Mouse (Mus musculus): ENCODE results near the gene Ebf4. TPM values are rescaled to one million over a fixed set of nuclear protein-coding genes. Genes with fewer than 3 reads are reported as not detected.

The Ebf4 gene
- polyA plus RNA-seq, 1 experiment from 2014 or later = 0.93 TPM

GRCm38 (mm10) chr2:130340464-130341219 lies 45.7 kb downstream of the Ebf4 start:
- Histone ChIP-seq H3K9me3 (ENCODE audit: control insufficient read depth, low read length) (no peaks in the 10 kb centered on the region), H3K9ac (ENCODE audit: low read length) (no peak overlapping the region), H3K4me3 (ENCODE audit: control insufficient read depth in 1 of 2, insufficient read depth in 1 of 2, low read depth in 1 of 2, low read length in 2 of 2) (no peak overlapping the region), H3K36me3 (ENCODE audit: control insufficient read depth, insufficient read depth, low read length) (no peaks in the 10 kb centered on the region), H3K4me2 (ENCODE audit: low read length) (no peak overlapping the region), H3K27me3 (ENCODE audit: control insufficient read depth, insufficient read depth, low read length) (0 out of 2 replicates have a peak, but pooled peaks cover 3% of the 10 kb centered on the region), H3K4me1 (ENCODE audit: control insufficient read depth in 2 of 2, insufficient read depth in 2 of 2, low read length in 2 of 2) (no peaks in the 10 kb centered on the region), H3K27ac (replicated peaks in 1 of 2; ENCODE audit: control insufficient read depth in 1 of 2, insufficient read depth in 1 of 2, low read depth in 2 of 2, low read length in 2 of 2) (no peak overlapping the region)
- ATAC-seq (ENCODE audit: insufficient number of reproducible peaks, insufficient read depth, low FRiP score, low read depth) = no peak
- WGBS = 74% methylated on average over 8 of the region's 8 CpGs

GRCm38 (mm10) chr2:130341220-130341580 lies 46.2 kb downstream of the Ebf4 start:
- H3K36me3 ChIP-seq (ENCODE audit: control insufficient read depth, insufficient read depth, low read length) = no peaks in the 10 kb centered on the region
- H3K9ac ChIP-seq (ENCODE audit: low read length) = no peak overlapping the region
- H3K9me3 ChIP-seq (ENCODE audit: control insufficient read depth, low read length) = no peaks in the 10 kb centered on the region
- ATAC-seq (ENCODE audit: insufficient number of reproducible peaks, insufficient read depth, low FRiP score, low read depth) = no peak
- no peak overlapping the region for H3K4me2 ChIP-seq (ENCODE audit: low read length)
- H3K4me3 ChIP-seq (ENCODE audit: control insufficient read depth in 1 of 2, insufficient read depth in 1 of 2, low read depth in 1 of 2, low read length in 2 of 2) = no peak overlapping the region
- no peak overlapping the region for H3K27ac ChIP-seq (replicated peaks in 1 of 2; ENCODE audit: control insufficient read depth in 1 of 2, insufficient read depth in 1 of 2, low read depth in 2 of 2, low read length in 2 of 2)
- no peaks in the 10 kb centered on the region for H3K4me1 ChIP-seq (ENCODE audit: control insufficient read depth in 2 of 2, insufficient read depth in 2 of 2, low read length in 2 of 2)
- H3K27me3 ChIP-seq (ENCODE audit: control insufficient read depth, insufficient read depth, low read length) = no peaks in the 10 kb centered on the region
- WGBS = 83% methylated on average over 7 of the region's 7 CpGs

- Histone ChIP-seq H3K27me3 (ENCODE audit: control insufficient read depth, insufficient read depth, low read length) (no peaks in the 10 kb centered on the region), H3K9me3 (ENCODE audit: control insufficient read depth, low read length) (no peaks in the 10 kb centered on the region), H3K4me3 (ENCODE audit: control insufficient read depth in 1 of 2, insufficient read depth in 1 of 2, low read depth in 1 of 2, low read length in 2 of 2) (no peak overlapping the region), H3K9ac (ENCODE audit: low read length) (no peak overlapping the region), H3K4me2 (ENCODE audit: low read length) (no peak overlapping the region), H3K36me3 (ENCODE audit: control insufficient read depth, insufficient read depth, low read length) (no peaks in the 10 kb centered on the region), H3K27ac (replicated peaks in 1 of 2; ENCODE audit: control insufficient read depth in 1 of 2, insufficient read depth in 1 of 2, low read depth in 2 of 2, low read length in 2 of 2) (no peak overlapping the region), H3K4me1 (ENCODE audit: control insufficient read depth in 2 of 2, insufficient read depth in 2 of 2, low read length in 2 of 2) (no peaks in the 10 kb centered on the region)
- 75% methylated on average over 3 of the region's 3 CpGs for WGBS
- no peak for ATAC-seq (ENCODE audit: insufficient number of reproducible peaks, insufficient read depth, low FRiP score, low read depth)
These were observed 55.4 kb downstream of the Ebf4 start for GRCm38 (mm10) chr2:130350376-130350775.

- ATAC-seq (ENCODE audit: insufficient number of reproducible peaks, insufficient read depth, low FRiP score, low read depth) = no peak
- 36% methylated on average over 5 of the region's 5 CpGs for WGBS
- no peaks in the 10 kb centered on the region for H3K9me3 ChIP-seq (ENCODE audit: control insufficient read depth, low read length)
These were observed 56.9 kb downstream of the Ebf4 start for GRCm38 (mm10) chr2:130351758-130352339.

GRCm38 (mm10) chr2:130353411-130353810 lies 58.4 kb downstream of the Ebf4 start:
- H3K9ac ChIP-seq (ENCODE audit: low read length) = no peak overlapping the region
- H3K4me3 ChIP-seq (ENCODE audit: control insufficient read depth in 1 of 2, insufficient read depth in 1 of 2, low read depth in 1 of 2, low read length in 2 of 2) = no peak overlapping the region
- no peak for ATAC-seq (ENCODE audit: insufficient number of reproducible peaks, insufficient read depth, low FRiP score, low read depth)
- no peaks in the 10 kb centered on the region for H3K36me3 ChIP-seq (ENCODE audit: control insufficient read depth, insufficient read depth, low read length)
- H3K4me1 ChIP-seq (ENCODE audit: control insufficient read depth in 2 of 2, insufficient read depth in 2 of 2, low read length in 2 of 2) = no peaks in the 10 kb centered on the region
- 83% methylated on average over 8 of the region's 8 CpGs for WGBS
- no peak overlapping the region for H3K27ac ChIP-seq (replicated peaks in 1 of 2; ENCODE audit: control insufficient read depth in 1 of 2, insufficient read depth in 1 of 2, low read depth in 2 of 2, low read length in 2 of 2)
- no peak overlapping the region for H3K4me2 ChIP-seq (ENCODE audit: low read length)
- no peaks in the 10 kb centered on the region for H3K9me3 ChIP-seq (ENCODE audit: control insufficient read depth, low read length)
- peaks cover 9% of the 10 kb centered on the region for H3K27me3 ChIP-seq (ENCODE audit: control insufficient read depth, insufficient read depth, low read length)

More at GRCm38 (mm10) chr2:130351758-130352339, 56.9 kb downstream of the Ebf4 start:
- Histone ChIP-seq H3K36me3 (ENCODE audit: control insufficient read depth, insufficient read depth, low read length) (no peaks in the 10 kb centered on the region), H3K27me3 (ENCODE audit: control insufficient read depth, insufficient read depth, low read length) (no peaks in the 10 kb centered on the region), H3K27ac (replicated peaks in 1 of 2; ENCODE audit: control insufficient read depth in 1 of 2, insufficient read depth in 1 of 2, low read depth in 2 of 2, low read length in 2 of 2) (no peak overlapping the region), H3K4me2 (ENCODE audit: low read length) (no peak overlapping the region), H3K4me1 (ENCODE audit: control insufficient read depth in 2 of 2, insufficient read depth in 2 of 2, low read length in 2 of 2) (no peaks in the 10 kb centered on the region), H3K9ac (ENCODE audit: low read length) (no peak overlapping the region), H3K4me3 (ENCODE audit: control insufficient read depth in 1 of 2, insufficient read depth in 1 of 2, low read depth in 1 of 2, low read length in 2 of 2) (no peak overlapping the region)

- Histone ChIP-seq H3K36me3 (ENCODE audit: control insufficient read depth, insufficient read depth, low read length) (no peaks in the 10 kb centered on the region), H3K4me1 (ENCODE audit: control insufficient read depth in 2 of 2, insufficient read depth in 2 of 2, low read length in 2 of 2) (no peaks in the 10 kb centered on the region), H3K4me3 (ENCODE audit: control insufficient read depth in 1 of 2, insufficient read depth in 1 of 2, low read depth in 1 of 2, low read length in 2 of 2) (no peak overlapping the region), H3K9ac (ENCODE audit: low read length) (no peak overlapping the region), H3K4me2 (ENCODE audit: low read length) (no peak overlapping the region), H3K9me3 (ENCODE audit: control insufficient read depth, low read length) (no peaks in the 10 kb centered on the region), H3K27me3 (ENCODE audit: control insufficient read depth, insufficient read depth, low read length) (peaks cover 14% of the 10 kb centered on the region), H3K27ac (replicated peaks in 1 of 2; ENCODE audit: control insufficient read depth in 1 of 2, insufficient read depth in 1 of 2, low read depth in 2 of 2, low read length in 2 of 2) (no peak overlapping the region)
- ATAC-seq (ENCODE audit: insufficient number of reproducible peaks, insufficient read depth, low FRiP score, low read depth) = no peak
- 66% methylated on average over 3 of the region's 3 CpGs for WGBS
These were observed 58.9 kb downstream of the Ebf4 start for GRCm38 (mm10) chr2:130353889-130354288.

- H3K4me3 ChIP-seq (ENCODE audit: control insufficient read depth in 1 of 2, insufficient read depth in 1 of 2, low read depth in 1 of 2, low read length in 2 of 2) = no peak overlapping the region
- H3K4me1 ChIP-seq (ENCODE audit: control insufficient read depth in 2 of 2, insufficient read depth in 2 of 2, low read length in 2 of 2) = no peaks in the 10 kb centered on the region
- H3K9me3 ChIP-seq (ENCODE audit: control insufficient read depth, low read length) = no peaks in the 10 kb centered on the region
- no peak overlapping the region for H3K9ac ChIP-seq (ENCODE audit: low read length)
- no peaks in the 10 kb centered on the region for H3K36me3 ChIP-seq (ENCODE audit: control insufficient read depth, insufficient read depth, low read length)
- no peak overlapping the region for H3K4me2 ChIP-seq (ENCODE audit: low read length)
- no peak for ATAC-seq (ENCODE audit: insufficient number of reproducible peaks, insufficient read depth, low FRiP score, low read depth)
- WGBS = 83% methylated on average over 5 of the region's 5 CpGs
- peaks cover 50% of the 10 kb centered on the region for H3K27me3 ChIP-seq (ENCODE audit: control insufficient read depth, insufficient read depth, low read length)
- no peak overlapping the region for H3K27ac ChIP-seq (replicated peaks in 1 of 2; ENCODE audit: control insufficient read depth in 1 of 2, insufficient read depth in 1 of 2, low read depth in 2 of 2, low read length in 2 of 2)
These were observed 62.6 kb downstream of the Ebf4 start for GRCm38 (mm10) chr2:130357551-130357950.
